Mouse (Mus musculus) heart, embryonic 10.5 days (tissue): Measurements from ENCODE around the gene Tmem229b. TPM values are rescaled to one million over a fixed set of nuclear protein-coding genes. Genes with fewer than 3 reads are reported as not detected.

Experiments
- DNase-seq: peaks from one replicate; pipeline ENCODE4 v3.0.0-alpha.2; 2017; ENCODE audit warnings: low spot score
- H3K27ac ChIP-seq: fragments of 300-500 bp; sonication (generic); 2 replicates; pipeline ENCODE4 v1.5.1; 2016; ENCODE audit warnings: mild to moderate bottlenecking
- H3K27me3 ChIP-seq: fragments of 300-500 bp; sonication (generic); 2 replicates; pipeline ENCODE4 v1.6.1; 2016; ENCODE audit warnings: mild to moderate bottlenecking; ENCODE audit not compliant: poor library complexity, insufficient read depth, severe bottlenecking
- H3K36me3 ChIP-seq: fragments of 300-500 bp; sonication (generic); 2 replicates; pipeline ENCODE4 v1.6.1; 2016; ENCODE audit warnings: mild to moderate bottlenecking, moderate library complexity
- H3K4me1 ChIP-seq: fragments of 300-500 bp; sonication (generic); 2 replicates; pipeline ENCODE4 v1.6.1; 2016; ENCODE audit warnings: mild to moderate bottlenecking
- H3K4me3 ChIP-seq: fragments of 300-500 bp; sonication (generic); 2 replicates; pipeline ENCODE4 v1.5.1; 2016; ENCODE audit warnings: mild to moderate bottlenecking, moderate library complexity
- H3K9me3 ChIP-seq: fragments of 300-500 bp; sonication (generic); 2 replicates; pipeline ENCODE4 v1.6.1; 2016; ENCODE audit warnings: mild to moderate bottlenecking, moderate library complexity
- WGBS: fragments of 180-500 bp; shearing (Covaris S2); methylation state at CpG from one replicate; pipeline ENCODE4 v1.1.7; 2016; 5-methylcytosine and 5-hydroxymethylcytosine counted together
- polyA plus RNA-seq: library from polyadenylated mRNA; unstranded; fragments of >200 nt; fragmentation: Nextera tagmentation; extraction: Ambion mirVana; gene quantifications from 2 replicates; pipeline ENCODE4 v1.2.1, GENCODE M21; 2016

The Tmem229b gene
- polyA plus RNA-seq = 1.7 and 2.3 TPM in 2 replicates

GRCm38 (mm10) chr12:79007126-79007753, at the start of gene Tmem229b:
TSS of gene Tmem229b (minus strand) at chr12:79007627.
- peak within 1 kb of the TSS; percentile 86 for H3K27ac ChIP-seq
- 1% methylated on average over 49 of the region's 49 CpGs for whole genome bisulfite sequencing
- no peaks in the 10 kb centered on the region for H3K9me3 ChIP-seq
- H3K4me3 ChIP-seq = peak within 1 kb of the TSS; percentile 97
- H3K27me3 ChIP-seq = peaks cover 37% of the 10 kb centered on the region
- DNase-seq = peak; percentile 82
- peaks cover 12% of the 10 kb centered on the region; the same call in 1 of the 2 replicates for H3K4me1 ChIP-seq
- no peaks in the 10 kb centered on the region for H3K36me3 ChIP-seq

GRCm38 (mm10) chr12:79055276-79055675, 47.8 kb upstream of the Tmem229b start:
- peak overlapping the region; percentile 84 for H3K27ac ChIP-seq
- peaks cover 38% of the 10 kb centered on the region for H3K36me3 ChIP-seq
- DNase-seq = peak; percentile 90
- H3K4me1 ChIP-seq = peaks cover 18% of the 10 kb centered on the region
- no peak overlapping the region for H3K4me3 ChIP-seq
- H3K27me3 ChIP-seq = no peaks in the 10 kb centered on the region
- 46% methylated on average over 7 of the region's 7 CpGs for WGBS
- no peaks in the 10 kb centered on the region for H3K9me3 ChIP-seq

- no peak for DNase-seq
- H3K27ac ChIP-seq = no peak overlapping the region
- peaks cover 45% of the 10 kb centered on the region for H3K36me3 ChIP-seq
- peaks cover 18% of the 10 kb centered on the region for H3K4me1 ChIP-seq
- H3K9me3 ChIP-seq = no peaks in the 10 kb centered on the region
- H3K27me3 ChIP-seq = no peaks in the 10 kb centered on the region
- H3K4me3 ChIP-seq = no peak overlapping the region
- WGBS = 85% methylated on average over 2 of the region's 2 CpGs
Observed at GRCm38 (mm10) chr12:79052073-79052472, 44.6 kb upstream of the Tmem229b start.

- no peaks in the 10 kb centered on the region for H3K27me3 ChIP-seq
- H3K4me1 ChIP-seq = peaks cover 18% of the 10 kb centered on the region
- 77% methylated on average over 3 of the region's 3 CpGs for WGBS
- H3K27ac ChIP-seq = no peak overlapping the region
- H3K36me3 ChIP-seq = peaks cover 44% of the 10 kb centered on the region
- no peaks in the 10 kb centered on the region for H3K9me3 ChIP-seq
- no peak overlapping the region for H3K4me3 ChIP-seq
- DNase-seq = no peak
Observed at GRCm38 (mm10) chr12:79050545-79051212, 43.3 kb upstream of the Tmem229b start.

GRCm38 (mm10) chr12:79049807-79050206, 42.4 kb upstream of the Tmem229b start:
- Histone ChIP-seq H3K36me3 (peaks cover 45% of the 10 kb centered on the region), H3K27ac (no peak overlapping the region), H3K4me1 (peaks cover 11% of the 10 kb centered on the region), H3K4me3 (no peak overlapping the region), H3K27me3 (no peaks in the 10 kb centered on the region), H3K9me3 (no peaks in the 10 kb centered on the region)
- 85% methylated on average over 2 of the region's 2 CpGs for WGBS
- DNase-seq = no peak

GRCm38 (mm10) chr12:79048898-79049297, 41.5 kb upstream of the Tmem229b start:
- Histone ChIP-seq H3K27me3 (no peaks in the 10 kb centered on the region), H3K27ac (no peak overlapping the region), H3K4me3 (no peak overlapping the region), H3K4me1 (peaks cover 5% of the 10 kb centered on the region; the same call in 1 of the 2 replicates), H3K9me3 (no peaks in the 10 kb centered on the region), H3K36me3 (peaks cover 40% of the 10 kb centered on the region)
- DNase-seq = no peak
- WGBS = 38% methylated on average over 1 of the region's 1 CpGs

GRCm38 (mm10) chr12:79047203-79047602, 39.8 kb upstream of the Tmem229b start:
- no peak for DNase-seq
- 82% methylated on average over 7 of the region's 7 CpGs for WGBS
- H3K36me3 ChIP-seq = peaks cover 47% of the 10 kb centered on the region
- H3K9me3 ChIP-seq = no peaks in the 10 kb centered on the region
- H3K27ac ChIP-seq = no peak overlapping the region
- H3K4me1 ChIP-seq = no peaks in the 10 kb centered on the region
- no peaks in the 10 kb centered on the region for H3K27me3 ChIP-seq
- no peak overlapping the region for H3K4me3 ChIP-seq

GRCm38 (mm10) chr12:79046171-79046570, 38.7 kb upstream of the Tmem229b start:
- Histone ChIP-seq H3K27ac (no peak overlapping the region), H3K9me3 (no peaks in the 10 kb centered on the region), H3K4me3 (no peak overlapping the region), H3K27me3 (no peaks in the 10 kb centered on the region), H3K4me1 (no peaks in the 10 kb centered on the region), H3K36me3 (peaks cover 52% of the 10 kb centered on the region)
- DNase-seq = no peak
- WGBS = 80% methylated on average over 6 of the region's 6 CpGs

GRCm38 (mm10) chr12:79044668-79045067, 37.2 kb upstream of the Tmem229b start:
- H3K9me3 ChIP-seq = no peaks in the 10 kb centered on the region
- H3K4me3 ChIP-seq = no peak overlapping the region
- no peak for DNase-seq
- 55% methylated on average over 8 of the region's 8 CpGs for WGBS
- H3K27me3 ChIP-seq = no peaks in the 10 kb centered on the region
- H3K36me3 ChIP-seq = peaks cover 44% of the 10 kb centered on the region
- H3K27ac ChIP-seq = no peak overlapping the region
- H3K4me1 ChIP-seq = 0 out of 2 replicates have a peak, but pooled peaks cover 2% of the 10 kb centered on the region

- Histone ChIP-seq H3K9me3 (no peaks in the 10 kb centered on the region), H3K4me3 (no peak overlapping the region), H3K27ac (no peak overlapping the region), H3K4me1 (0 out of 2 replicates have a peak, but pooled peaks cover 5% of the 10 kb centered on the region), H3K36me3 (peaks cover 37% of the 10 kb centered on the region), H3K27me3 (no peaks in the 10 kb centered on the region)
- no peak for DNase-seq
Observed at GRCm38 (mm10) chr12:79041436-79041835, 34.0 kb upstream of the Tmem229b start.

- Histone ChIP-seq H3K9me3 (no peaks in the 10 kb centered on the region), H3K4me3 (no peak overlapping the region), H3K27ac (no peak overlapping the region), H3K27me3 (no peaks in the 10 kb centered on the region), H3K36me3 (peaks cover 31% of the 10 kb centered on the region), H3K4me1 (0 out of 2 replicates have a peak, but pooled peaks cover 5% of the 10 kb centered on the region)
- DNase-seq = no peak
- 74% methylated on average over 11 of the region's 11 CpGs for WGBS
Observed at GRCm38 (mm10) chr12:79040201-79040827, 32.9 kb upstream of the Tmem229b start.

GRCm38 (mm10) chr12:79039708-79040107, 32.3 kb upstream of the Tmem229b start:
- WGBS = 65% methylated on average over 8 of the region's 8 CpGs
- 0 out of 2 replicates have a peak, but pooled peaks cover 5% of the 10 kb centered on the region for H3K4me1 ChIP-seq
- H3K4me3 ChIP-seq = no peak overlapping the region
- no peaks in the 10 kb centered on the region for H3K9me3 ChIP-seq
- H3K27me3 ChIP-seq = no peaks in the 10 kb centered on the region
- peaks cover 25% of the 10 kb centered on the region for H3K36me3 ChIP-seq
- H3K27ac ChIP-seq = no peak overlapping the region
- no peak for DNase-seq

GRCm38 (mm10) chr12:79035349-79035748, 27.9 kb upstream of the Tmem229b start:
- WGBS = 39% methylated on average over 3 of the region's 3 CpGs

More at GRCm38 (mm10) chr12:79035349-79035748, 27.9 kb upstream of the Tmem229b start:
- no peaks in the 10 kb centered on the region for H3K9me3 ChIP-seq
- DNase-seq = no peak
- H3K27me3 ChIP-seq = no peaks in the 10 kb centered on the region
- H3K36me3 ChIP-seq = peaks cover 3% of the 10 kb centered on the region; the same call in 1 of the 2 replicates
- 0 out of 2 replicates have a peak, but pooled peaks cover 5% of the 10 kb centered on the region for H3K4me1 ChIP-seq
- H3K4me3 ChIP-seq = no peak overlapping the region
- H3K27ac ChIP-seq = no peak overlapping the region
